Mouse (Mus musculus) erythroblast, embryonic 14.5 days (primary cell): ENCODE results near the gene Pigf. TPM values are rescaled to one million over a fixed set of nuclear protein-coding genes. Genes with fewer than 3 reads are reported as not detected.

Source experiments
- H3K27me3 ChIP-seq: 2 replicates; pipeline ENCODE4 v1.6.1; 2012; ENCODE audit warnings: inconsistent platforms; ENCODE audit not compliant: control insufficient read depth
- H3K36me3 ChIP-seq: 2 replicates; pipeline ENCODE4 v1.6.1; 2012; ENCODE audit warnings: mild to moderate bottlenecking, inconsistent platforms; ENCODE audit not compliant: control insufficient read depth
- H3K4me1 ChIP-seq: 2 replicates; pipeline ENCODE4 v1.6.1; 2012; ENCODE audit warnings: inconsistent platforms; ENCODE audit not compliant: control insufficient read depth
- H3K4me3 ChIP-seq: replicated peaks from 2 replicates; pipeline ENCODE3; 2012; ENCODE audit warnings: moderate library complexity, mild to moderate bottlenecking, inconsistent platforms
- H3K9me3 ChIP-seq: 2 replicates; pipeline ENCODE4 v1.6.1; 2012; ENCODE audit warnings: low read length, inconsistent platforms, mixed read lengths; ENCODE audit not compliant: control insufficient read depth
- GATA1 ChIP-seq: IDR thresholded peaks from 2 replicates; pipeline ENCODE4 v1.6.1; 2012; ENCODE audit warnings: low read length, inconsistent platforms, mixed read lengths
- TAL1 ChIP-seq: IDR thresholded peaks from 3 replicates; pipeline ENCODE4 v1.6.1; 2012; ENCODE audit warnings: low read length, inconsistent platforms, mixed read lengths
- polyA plus RNA-seq: library from polyadenylated mRNA; stranded (reverse); fragments of >175 nt; gene quantifications from 2 replicates; pipeline ENCODE4 v1.2.3, GENCODE M21; 2012

The Pigf gene
- polyA plus RNA-seq, 1 experiment: 0.28 TPM

DNA sequence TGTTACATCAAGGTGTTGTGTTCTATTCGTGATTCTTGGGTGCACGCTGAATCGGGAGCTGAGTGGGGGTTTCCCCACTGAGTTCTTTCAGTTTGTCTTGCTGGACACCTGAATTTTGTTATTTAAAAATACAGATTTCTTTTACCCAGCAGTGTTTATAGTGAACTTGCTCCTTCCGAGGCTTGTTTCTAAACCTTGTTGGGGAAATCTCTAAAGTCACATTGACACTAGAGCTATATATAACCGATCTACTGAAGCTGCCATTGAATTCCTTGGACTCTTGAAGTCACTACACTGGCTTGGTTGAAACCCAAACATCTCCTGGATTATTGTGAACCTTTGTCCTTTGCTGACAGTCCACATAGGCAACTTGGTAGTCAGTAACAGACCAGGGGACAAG, 68.0 kb downstream of the Pigf start:
- H3K36me3 ChIP-seq: no peaks in the 10 kb centered on the region
- peaks cover 14% of the 10 kb centered on the region for H3K27me3 ChIP-seq
- H3K9me3 ChIP-seq: 0 out of 2 replicates have a peak, but pooled peaks cover 3% of the 10 kb centered on the region
- H3K4me3 ChIP-seq: no peak overlapping the region
- TF ChIP-seq TAL1 (no peak), GATA1 (no peak)
- H3K4me1 ChIP-seq: peaks cover 2% of the 10 kb centered on the region; the same call in 1 of the 2 replicates

DNA sequence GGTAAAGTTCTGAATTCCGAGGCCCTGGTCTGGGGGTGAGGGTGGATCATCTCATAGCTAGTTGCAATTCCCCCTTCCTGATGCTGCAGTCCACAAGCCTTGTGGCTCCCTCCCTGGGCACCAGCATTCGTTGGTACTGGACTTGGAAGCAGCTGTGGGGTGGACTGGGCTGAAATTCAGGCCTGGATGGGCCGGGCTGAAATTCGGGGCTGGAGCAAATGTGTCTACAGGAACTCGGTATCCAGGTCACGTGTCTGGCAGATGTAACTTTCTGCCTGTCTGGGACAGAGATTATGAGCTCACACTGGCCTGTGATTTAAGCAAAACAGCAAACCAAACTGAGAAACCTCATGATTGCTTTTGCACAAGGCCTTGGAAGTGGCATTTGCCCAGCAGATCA, 76.4 kb downstream of the Pigf start:
- Histone ChIP-seq H3K4me1 (no peaks in the 10 kb centered on the region), H3K27me3 (no peaks in the 10 kb centered on the region), H3K9me3 (no peaks in the 10 kb centered on the region), H3K36me3 (no peaks in the 10 kb centered on the region), H3K4me3 (no peak overlapping the region)
- TF ChIP-seq TAL1 (no peak), GATA1 (no peak)

DNA sequence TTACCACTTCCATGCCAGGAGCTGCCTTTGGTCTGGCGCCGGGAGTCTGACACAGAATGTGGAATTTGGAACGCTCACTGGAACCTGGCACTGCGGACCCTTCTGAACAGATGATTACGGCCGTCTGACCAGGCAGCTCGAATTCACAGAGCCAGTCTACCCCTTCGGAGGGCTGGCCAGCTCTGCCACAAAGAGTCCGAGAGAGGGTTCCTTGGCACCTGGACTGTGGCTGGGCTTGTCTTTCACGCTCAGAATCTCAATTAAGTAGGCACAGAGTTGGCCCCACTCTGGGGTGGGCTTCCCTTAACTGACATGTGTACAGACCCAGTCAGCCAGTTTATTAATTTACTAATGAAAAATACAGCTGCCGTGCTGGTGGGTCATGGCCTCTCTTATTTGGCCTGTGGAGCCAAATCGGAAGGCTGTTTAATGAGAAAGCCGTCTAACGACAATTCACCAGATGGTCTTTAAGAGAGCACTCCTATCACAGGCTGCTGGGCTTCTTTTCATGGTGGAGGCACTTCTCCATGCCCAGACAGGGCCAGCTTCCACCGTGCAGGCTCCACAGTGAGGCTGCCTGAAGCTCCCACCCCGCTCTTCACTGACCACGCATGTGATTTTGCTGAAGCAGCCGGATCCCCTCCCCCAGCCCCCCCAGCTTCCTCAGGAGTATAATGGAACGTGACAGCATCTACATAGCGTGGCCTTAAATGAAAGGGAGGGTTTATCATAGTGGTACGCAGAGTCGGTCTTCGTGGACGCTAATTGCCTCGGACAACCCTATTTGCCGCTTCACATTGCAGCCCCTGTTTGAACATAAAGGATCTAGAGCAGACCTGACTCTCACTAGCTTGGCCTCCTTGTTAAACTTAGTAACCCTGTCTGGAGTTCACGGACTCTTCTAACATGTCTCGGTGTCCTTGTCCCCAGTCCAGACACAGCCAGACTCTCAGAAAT, 77.1 kb downstream of the Pigf start, which contains the start of gene Atp6v1e2:
Gene Atp6v1e2, minus strand, starts transcription at position 58 of the 957 bp plus-strand sequence.
- no peaks in the 10 kb centered on the region for H3K27me3 ChIP-seq
- H3K4me3 ChIP-seq: no peak within 1 kb of the TSS
- no peaks in the 10 kb centered on the region for H3K36me3 ChIP-seq
- H3K4me1 ChIP-seq: no peaks in the 10 kb centered on the region
- TF ChIP-seq TAL1: no peak
- TF ChIP-seq GATA1: no peak
- no peaks in the 10 kb centered on the region for H3K9me3 ChIP-seq

Other genes with a start within 250 kb of the Pigf start
- gene Tmem247, start 108.1 kb downstream of the Pigf start, polyA plus RNA-seq: not detected in 2 replicates
- gene Atp6v1e2, start 77.5 kb downstream of the Pigf start, polyA plus RNA-seq: not detected in 2 replicates
- gene Rhoq, start 62.3 kb downstream of the Pigf start, polyA plus RNA-seq: 0.01 and 0.17 TPM in 2 replicates
- gene Cript, start 144 bp upstream of the Pigf start, polyA plus RNA-seq: 1.1 TPM in 2 replicates
- gene Socs5, start 82.3 kb upstream of the Pigf start, polyA plus RNA-seq: 0.04 and 0.07 TPM in 2 replicates
- gene Mcfd2, start 240.5 kb upstream of the Pigf start, polyA plus RNA-seq: 0.09 and 0.13 TPM in 2 replicates